Mouse (Mus musculus): ENCODE results near the gene Ermp1.

Gene Ermp1

GRCm38 (mm10) chr19:29660835-29661764 lies 12.9 kb upstream of the Ermp1 start:
- DNase-seq: no peak

DNA sequence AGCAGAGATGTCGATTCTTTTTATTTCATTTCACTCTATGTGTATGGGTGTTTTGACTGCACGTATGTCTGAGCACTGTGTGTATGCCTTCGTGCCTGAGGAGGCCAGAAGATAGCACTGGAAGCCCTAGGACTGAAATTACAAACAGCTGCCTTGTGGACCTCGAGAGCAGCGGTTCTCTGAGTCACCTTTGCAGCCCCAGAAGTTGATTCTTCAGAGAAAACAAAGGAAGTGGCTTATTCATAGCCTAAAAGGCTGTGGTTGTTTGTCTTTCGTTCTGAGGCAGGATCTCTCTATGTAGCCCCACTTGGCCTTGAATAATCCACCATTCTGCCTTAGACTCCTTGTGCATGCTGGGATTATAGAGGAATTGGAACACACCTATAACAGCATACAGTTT lies 11.5 kb upstream of the Ermp1 start:
- no peak for DNase-seq

DNA sequence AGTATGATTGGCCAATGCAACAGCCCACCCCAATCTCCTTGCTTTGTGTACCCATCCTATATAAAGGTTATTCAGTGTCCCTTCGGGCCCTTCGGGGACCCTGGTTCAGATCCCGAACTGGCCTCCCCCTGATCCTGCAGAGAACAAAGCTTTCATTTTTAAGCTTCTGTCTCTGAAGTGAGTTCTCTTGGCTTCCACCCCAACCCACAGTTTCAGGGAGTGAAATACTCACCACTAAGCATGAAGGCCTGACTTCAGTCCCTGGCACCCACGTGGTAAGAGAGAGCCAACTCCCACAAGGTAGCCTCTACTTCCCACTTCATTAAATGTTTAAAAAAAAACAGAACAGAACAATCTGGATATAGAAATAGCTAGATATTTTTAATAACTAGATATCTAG lies 10.6 kb upstream of the Ermp1 start:
- no peak for DNase-seq

GRCm38 (mm10) chr19:29657558-29657957 lies 9.3 kb upstream of the Ermp1 start:
- DNase-seq: no peak

GRCm38 (mm10) chr19:29657033-29657432 lies 8.8 kb upstream of the Ermp1 start:
- DNase-seq: no peak

DNA sequence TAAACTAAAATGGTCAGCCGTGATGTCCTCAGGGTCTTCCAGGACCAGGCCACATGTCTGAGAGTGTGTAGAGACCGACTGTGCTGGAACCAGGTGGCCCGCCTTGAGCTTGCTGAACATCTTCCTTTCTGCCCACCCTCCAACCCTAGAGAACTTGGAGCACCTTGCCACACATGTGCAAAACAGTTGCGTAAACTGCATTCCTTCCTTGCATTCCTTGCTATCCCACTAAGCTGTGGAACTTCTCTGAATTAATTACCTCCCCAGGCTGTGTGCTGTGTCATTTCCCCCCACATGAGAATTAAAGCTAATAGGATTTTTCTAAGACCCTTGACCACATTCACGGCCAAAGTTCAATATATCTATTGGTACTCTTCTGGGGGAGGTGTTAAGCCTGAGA lies 8.4 kb upstream of the Ermp1 start:
- DNase-seq: no peak

GRCm38 (mm10) chr19:29656029-29656428 lies 7.8 kb upstream of the Ermp1 start:
- DNase-seq: no peak

- DNase-seq: no peak
Measured at GRCm38 (mm10) chr19:29655148-29655547, 6.9 kb upstream of the Ermp1 start.

DNA sequence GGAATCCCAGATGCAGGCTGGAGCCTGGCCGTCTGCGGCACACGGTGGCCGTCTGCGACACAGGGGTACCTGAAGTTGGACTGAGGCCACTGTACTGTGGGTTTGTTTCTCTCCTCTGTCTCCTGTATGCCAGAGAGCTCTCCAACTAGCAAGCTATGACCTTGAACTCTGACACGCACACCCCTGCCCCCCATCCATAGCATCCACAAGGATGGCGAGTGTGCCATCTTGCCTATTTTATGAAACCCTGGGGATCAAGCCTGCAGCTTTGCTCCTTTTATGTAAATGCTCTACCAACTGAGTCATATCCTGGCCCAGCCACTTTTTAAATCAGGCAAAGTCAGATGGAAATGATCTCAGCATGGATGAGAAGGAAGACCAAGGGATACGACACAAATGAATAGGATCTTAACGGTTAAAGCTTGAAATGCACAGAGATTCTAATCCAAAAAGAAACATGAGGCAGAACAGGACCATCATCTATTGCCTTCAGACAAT lies 5.6 kb upstream of the Ermp1 start:
- no peak for DNase-seq

DNA sequence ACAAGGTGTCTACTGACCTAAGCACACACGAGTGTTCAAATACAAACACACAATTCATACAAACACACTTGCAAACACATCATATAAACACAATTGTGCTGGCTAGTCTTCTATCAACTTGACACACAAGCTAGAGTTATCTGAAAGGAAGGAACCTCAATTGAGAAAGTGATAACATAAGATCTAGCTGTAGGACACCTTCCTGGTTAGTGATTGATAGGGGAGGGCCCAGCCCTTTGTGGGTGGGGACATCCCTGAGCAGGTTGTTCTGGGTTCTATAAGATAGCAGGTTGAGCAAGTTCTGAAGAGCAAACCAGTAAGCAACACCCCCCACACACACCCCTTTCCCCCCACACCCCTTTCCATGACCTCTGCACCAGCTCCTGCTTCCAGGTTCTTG lies 1.5 kb upstream of the Ermp1 start:
- no peak for DNase-seq

DNA sequence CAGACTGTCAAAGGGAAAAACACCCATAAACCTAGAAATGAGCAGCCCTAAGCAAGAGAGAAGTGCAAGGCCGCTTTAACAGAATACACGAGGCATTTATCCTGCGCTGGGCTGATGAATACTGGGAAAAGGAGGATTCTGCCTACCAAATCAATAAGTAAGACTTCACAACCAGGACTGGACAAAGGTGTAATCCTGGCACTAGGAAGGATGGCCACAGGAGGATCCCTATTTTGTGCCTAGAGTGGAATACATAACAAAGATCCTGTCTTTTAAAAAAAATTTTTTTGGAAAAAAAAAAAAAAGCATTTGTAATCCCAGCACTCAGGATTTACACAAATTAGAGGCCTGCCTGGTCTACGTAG lies 317 bp upstream of the Ermp1 start:
- DNase-seq: no peak

GRCm38 (mm10) chr19:29644747-29645146 lies 3.5 kb downstream of the Ermp1 start:
- DNase-seq: peak; percentile 23 to 26

GRCm38 (mm10) chr19:29643194-29643922 lies 4.9 kb downstream of the Ermp1 start:
- DNase-seq: no peak

DNA sequence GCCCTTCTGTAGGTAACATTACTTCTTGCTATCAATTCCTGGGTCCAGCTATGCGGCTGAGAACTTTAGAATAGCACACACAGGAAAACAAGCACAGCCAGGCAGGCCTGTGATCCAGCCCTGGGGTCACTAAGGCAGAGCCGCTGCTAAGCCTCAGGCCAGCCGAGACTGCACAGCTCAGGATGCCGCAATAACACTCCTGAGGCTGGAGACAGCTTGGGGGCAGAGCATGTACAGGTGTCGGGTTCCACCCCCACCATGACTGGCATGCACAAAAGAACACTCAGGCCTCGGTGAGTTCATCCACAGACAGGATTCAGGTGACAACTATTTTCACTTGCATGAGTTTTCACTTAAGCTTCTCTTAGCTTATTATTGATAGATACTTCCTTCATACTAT lies 6.0 kb downstream of the Ermp1 start:
- DNase-seq: no peak

DNA sequence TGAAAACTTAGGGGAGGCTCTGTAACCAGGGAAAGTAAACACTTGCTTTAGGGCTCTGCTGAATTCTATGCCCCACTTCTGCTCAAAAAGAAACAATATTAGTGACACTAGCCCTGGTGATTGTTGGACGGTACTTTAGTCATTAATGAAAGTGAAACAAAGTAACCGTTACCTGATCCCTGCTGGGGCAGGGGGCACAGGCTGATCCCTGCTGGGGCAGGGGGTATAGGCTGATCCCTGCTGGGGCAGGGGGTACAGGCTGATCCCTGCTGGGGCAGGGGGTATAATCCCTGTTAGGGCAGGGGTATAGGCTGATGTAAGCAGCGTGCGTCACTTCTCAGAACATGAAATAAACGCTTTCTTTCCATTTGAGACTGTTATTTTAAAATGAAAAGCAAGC lies 6.7 kb downstream of the Ermp1 start:
- DNase-seq: no peak

GRCm38 (mm10) chr19:29641055-29641454 lies 7.2 kb downstream of the Ermp1 start:
- DNase-seq: peak; percentile 44 to 45

DNA sequence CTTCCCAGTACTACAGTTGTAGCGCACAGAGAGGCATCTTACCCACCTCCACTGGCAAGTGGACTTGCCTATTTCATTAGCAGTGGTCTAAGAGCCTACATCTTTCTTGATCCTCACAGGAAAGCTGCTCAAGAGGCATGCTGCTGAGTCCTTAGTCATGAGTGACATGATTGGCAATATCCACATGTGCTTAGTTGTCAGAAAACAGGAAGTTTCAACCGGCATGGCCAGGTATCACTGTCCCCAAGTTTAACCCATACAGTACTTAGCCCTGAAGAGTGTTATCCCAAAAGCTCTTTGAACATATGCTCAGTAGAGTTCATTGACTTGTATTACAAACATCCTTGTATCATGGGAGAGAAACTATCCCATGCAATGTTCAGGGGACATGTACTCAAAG lies 36.1 kb downstream of the Ermp1 start:
- DNase-seq: no peak

- DNase-seq: no peak
Measured at GRCm38 (mm10) chr19:29610907-29611306, 37.3 kb downstream of the Ermp1 start.

GRCm38 (mm10) chr19:29608212-29608611 lies 40.0 kb downstream of the Ermp1 start:
- DNase-seq: no peak

- no peak for DNase-seq
Measured at GRCm38 (mm10) chr19:29607521-29607920, 40.7 kb downstream of the Ermp1 start.

- DNase-seq: no peak
Measured at GRCm38 (mm10) chr19:29604653-29605052, 43.6 kb downstream of the Ermp1 start.

- no peak for DNase-seq
Measured at GRCm38 (mm10) chr19:29603548-29604353, 44.5 kb downstream of the Ermp1 start.

GRCm38 (mm10) chr19:29598981-29599380 lies 49.2 kb downstream of the Ermp1 start:
- no peak for DNase-seq

Data from B cell, adult 2 months (primary cell).